Mouse (Mus musculus): ENCODE results near the gene Unc93a2. TPM values are rescaled to one million over a fixed set of nuclear protein-coding genes. Genes with fewer than 3 reads are reported as not detected.
"Not testable (repeated sequence)": the region's sequence is repeated elsewhere in the genome, so short reads cannot be mapped to it uniquely, and the experiment has no call there.

The Unc93a2 gene
- polyA plus RNA-seq, 1 experiment from 2014 or later: 0.28 TPM

GRCm38 (mm10) chr17:7395116-7395515 lies 9.9 kb upstream of the Unc93a2 start:
- not testable (repeated sequence) for H3K4me2 ChIP-seq; H3K9me3 ChIP-seq (replicated peaks); H3K27me3 ChIP-seq; DNase-seq; ATAC-seq (ENCODE audit: low read depth); H3K4me3 ChIP-seq (replicated peaks); H3K9ac ChIP-seq; H3K4me1 ChIP-seq (replicated peaks); H3K36me3 ChIP-seq; H3K27ac ChIP-seq
- WGBS (ENCODE audit: insufficient replicate concordance): 61% methylated on average over 7 of the region's 7 CpGs

GRCm38 (mm10) chr17:7389898-7390297 lies 4.6 kb upstream of the Unc93a2 start:
- not testable (repeated sequence) for ATAC-seq (ENCODE audit: low read depth)

GRCm38 (mm10) chr17:7388958-7389356 lies 3.7 kb upstream of the Unc93a2 start:
- not testable (repeated sequence) for ATAC-seq (ENCODE audit: low read depth); H3K9me3 ChIP-seq (replicated peaks); DNase-seq; H3K4me2 ChIP-seq; H3K36me3 ChIP-seq; H3K9ac ChIP-seq; H3K27ac ChIP-seq; H3K4me3 ChIP-seq (replicated peaks); H3K27me3 ChIP-seq; H3K4me1 ChIP-seq (replicated peaks)
- WGBS (ENCODE audit: insufficient replicate concordance): 64% methylated on average over 8 of the region's 8 CpGs

More at GRCm38 (mm10) chr17:7389898-7390297, 4.6 kb upstream of the Unc93a2 start:
- H3K9me3 ChIP-seq (replicated peaks); H3K27ac ChIP-seq; H3K9ac ChIP-seq; H3K27me3 ChIP-seq; H3K4me2 ChIP-seq; H3K4me1 ChIP-seq (replicated peaks); H3K4me3 ChIP-seq (replicated peaks); H3K36me3 ChIP-seq; DNase-seq: not testable (repeated sequence)
- 65% methylated on average over 7 of the region's 7 CpGs for WGBS (ENCODE audit: insufficient replicate concordance)

- not testable (repeated sequence) for H3K27me3 ChIP-seq; H3K27ac ChIP-seq; ATAC-seq (ENCODE audit: low read depth); H3K9ac ChIP-seq; DNase-seq; H3K4me2 ChIP-seq; H3K4me3 ChIP-seq (replicated peaks); H3K4me1 ChIP-seq (replicated peaks); H3K36me3 ChIP-seq; H3K9me3 ChIP-seq (replicated peaks)
- WGBS (ENCODE audit: insufficient replicate concordance): no CpG with 5 or more reads among the region's 2 CpGs
Observed at GRCm38 (mm10) chr17:7388341-7388957, 3.2 kb upstream of the Unc93a2 start.

GRCm38 (mm10) chr17:7386016-7386415 lies 752 bp upstream of the Unc93a2 start:
- not testable (repeated sequence) for H3K9ac ChIP-seq; H3K36me3 ChIP-seq; ATAC-seq (ENCODE audit: low read depth); DNase-seq; H3K27ac ChIP-seq; H3K4me1 ChIP-seq (replicated peaks); H3K27me3 ChIP-seq; H3K9me3 ChIP-seq (replicated peaks); H3K4me2 ChIP-seq; H3K4me3 ChIP-seq (replicated peaks)
- WGBS (ENCODE audit: insufficient replicate concordance): 58% methylated on average over 8 of the region's 8 CpGs

GRCm38 (mm10) chr17:7383167-7384143 lies 1.8 kb downstream of the Unc93a2 start:
- H3K27me3 ChIP-seq; ATAC-seq (ENCODE audit: low read depth); DNase-seq; H3K9me3 ChIP-seq (replicated peaks); H3K4me2 ChIP-seq; H3K4me3 ChIP-seq (replicated peaks); H3K9ac ChIP-seq; H3K27ac ChIP-seq; H3K36me3 ChIP-seq; H3K4me1 ChIP-seq (replicated peaks): not testable (repeated sequence)
- 70% methylated on average over 12 of the region's 13 CpGs for WGBS (ENCODE audit: insufficient replicate concordance)

GRCm38 (mm10) chr17:7382711-7383110 lies 2.6 kb downstream of the Unc93a2 start:
- H3K27ac ChIP-seq: not testable (repeated sequence)

GRCm38 (mm10) chr17:7377907-7378306 lies 7.4 kb downstream of the Unc93a2 start:
- not testable (repeated sequence) for H3K36me3 ChIP-seq; H3K27me3 ChIP-seq; DNase-seq; H3K4me1 ChIP-seq (replicated peaks); H3K4me3 ChIP-seq (replicated peaks); H3K9ac ChIP-seq; H3K9me3 ChIP-seq (replicated peaks); H3K4me2 ChIP-seq; ATAC-seq (ENCODE audit: low read depth); H3K27ac ChIP-seq
- 27% methylated on average over 2 of the region's 3 CpGs for WGBS (ENCODE audit: insufficient replicate concordance)

More at GRCm38 (mm10) chr17:7382711-7383110, 2.6 kb downstream of the Unc93a2 start:
- not testable (repeated sequence) for ATAC-seq (ENCODE audit: low read depth); H3K9me3 ChIP-seq (replicated peaks); H3K4me1 ChIP-seq (replicated peaks); H3K4me2 ChIP-seq; H3K27me3 ChIP-seq; H3K36me3 ChIP-seq; H3K9ac ChIP-seq; H3K4me3 ChIP-seq (replicated peaks); DNase-seq
- WGBS (ENCODE audit: insufficient replicate concordance): 59% methylated on average over 1 of the region's 3 CpGs

GRCm38 (mm10) chr17:7376951-7377700 lies 8.1 kb downstream of the Unc93a2 start:
- not testable (repeated sequence) for DNase-seq; ATAC-seq (ENCODE audit: low read depth)
- WGBS (ENCODE audit: insufficient replicate concordance): 75% methylated on average over 1 of the region's 3 CpGs

GRCm38 (mm10) chr17:7371879-7372278 lies 13.4 kb downstream of the Unc93a2 start, which contains the start of gene Gm49630:
Gm49630 (minus strand) TSS chr17:7371979.
- H3K4me2 ChIP-seq; ATAC-seq (ENCODE audit: low read depth); H3K4me3 ChIP-seq (replicated peaks); H3K27me3 ChIP-seq; H3K27ac ChIP-seq; H3K9ac ChIP-seq; H3K4me1 ChIP-seq (replicated peaks); DNase-seq; H3K36me3 ChIP-seq; H3K9me3 ChIP-seq (replicated peaks): not testable (repeated sequence)
- 73% methylated on average over 2 of the region's 5 CpGs for whole genome bisulfite sequencing (ENCODE audit: insufficient replicate concordance)

More at GRCm38 (mm10) chr17:7376951-7377700, 8.1 kb downstream of the Unc93a2 start:
- H3K27me3 ChIP-seq; H3K27ac ChIP-seq; H3K4me3 ChIP-seq (replicated peaks); H3K4me1 ChIP-seq (replicated peaks); H3K36me3 ChIP-seq; H3K9ac ChIP-seq; H3K4me2 ChIP-seq; H3K9me3 ChIP-seq (replicated peaks): not testable (repeated sequence)

GRCm38 (mm10) chr17:7369401-7369800 lies 15.9 kb downstream of the Unc93a2 start:
- H3K4me2 ChIP-seq; H3K27ac ChIP-seq; H3K4me3 ChIP-seq (replicated peaks); ATAC-seq (ENCODE audit: low read depth); DNase-seq; H3K36me3 ChIP-seq; H3K9ac ChIP-seq; H3K27me3 ChIP-seq; H3K9me3 ChIP-seq (replicated peaks); H3K4me1 ChIP-seq (replicated peaks): not testable (repeated sequence)
- WGBS (ENCODE audit: insufficient replicate concordance): 30% methylated on average over 6 of the region's 6 CpGs
